Mouse (Mus musculus) bone marrow, adult 2 months (tissue): ENCODE results near the gene Syt16. TPM values are rescaled to one million over a fixed set of nuclear protein-coding genes. Genes with fewer than 3 reads are reported as not detected.
A peak's percentile ranks its signal among the peaks of the same experiment; 100 is the strongest.

Experiments
- H3K27ac ChIP-seq: fragments of 200-500 bp; 2 replicates; pipeline ENCODE4 v1.5.1; 2012; ENCODE audit warnings: low read depth, mild to moderate bottlenecking, control low read depth, inconsistent platforms, low read length; ENCODE audit not compliant: control insufficient read depth, poor library complexity, insufficient read depth
- H3K4me1 ChIP-seq: fragments of 200-500 bp; 2 replicates; pipeline ENCODE4 v1.6.1; 2011; ENCODE audit warnings: low read length; ENCODE audit not compliant: control insufficient read depth, insufficient read depth
- H3K4me3 ChIP-seq: fragments of 200-500 bp; replicated peaks from 2 replicates; pipeline ENCODE3; 2011; ENCODE audit warnings: mild to moderate bottlenecking, low read depth, low read length, control low read depth; ENCODE audit not compliant: control insufficient read depth
- CTCF ChIP-seq: fragments of 200-500 bp; IDR thresholded peaks from 2 replicates; pipeline ENCODE4 v1.5.1; 2011; ENCODE audit warnings: low read length, control low read depth; ENCODE audit not compliant: control insufficient read depth, insufficient read depth
- POLR2A ChIP-seq: fragments of 200-500 bp; IDR thresholded peaks from 2 replicates; pipeline ENCODE4 v1.6.1; 2011; ENCODE audit warnings: low read depth, mild to moderate bottlenecking, control low read depth, low read length, borderline replicate concordance; ENCODE audit not compliant: control insufficient read depth
- WGBS: fragments of 180-500 bp; shearing (Covaris S2); methylation state at CpG from one replicate; pipeline ENCODE4 v1.1.7; 2018; 5-methylcytosine and 5-hydroxymethylcytosine counted together
- polyA plus RNA-seq: library from polyadenylated mRNA; stranded (reverse); fragments of >200 nt; gene quantifications from 2 replicates; pipeline ENCODE4 v1.2.4, GENCODE M21; 2011; ENCODE audit warnings: low replicate concordance; ENCODE audit not compliant: missing spikeins, insufficient read depth, insufficient read length

Syt16 gene
- not detected in 2 replicates for polyA plus RNA-seq

- H3K27ac ChIP-seq = no peak within 1 kb of the TSS
- TF ChIP-seq CTCF (no peak), POLR2A (no peak)
- WGBS = 4% methylated on average over 61 of the region's 67 CpGs
- no peaks in the 10 kb centered on the region for H3K4me1 ChIP-seq
- H3K4me3 ChIP-seq = no peak within 1 kb of the TSS
Measured at GRCm38 (mm10) chr12:73997297-73998127, at the start of gene Syt16. TSS of gene Syt16 (plus strand) at chr12:73997661.

DNA sequence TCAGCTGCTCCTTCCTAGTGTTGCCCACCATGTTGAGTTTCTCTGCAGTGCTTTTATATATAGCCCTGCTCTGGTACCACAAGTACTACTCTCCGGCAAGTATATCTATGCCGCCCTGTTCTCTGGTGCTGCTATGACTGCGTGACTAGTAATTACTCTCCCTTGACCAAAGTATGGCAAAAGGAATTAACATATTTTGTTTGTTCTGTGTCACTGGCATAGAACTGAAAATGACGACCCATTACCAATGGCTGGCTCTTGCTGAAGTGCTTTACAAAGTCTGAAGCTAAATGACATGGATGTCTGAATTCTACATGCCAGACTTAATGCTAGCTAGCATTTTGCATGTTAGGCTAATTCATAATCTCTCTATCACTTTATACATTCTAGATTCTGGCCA, 49.0 kb upstream of the Syt16 start:
- Histone ChIP-seq H3K27ac (no peak overlapping the region), H3K4me3 (no peak overlapping the region), H3K4me1 (no peaks in the 10 kb centered on the region; the same call in 1 of the 2 replicates)
- TF ChIP-seq CTCF (no peak), POLR2A (no peak)
- 92% methylated on average over 4 of the region's 4 CpGs for WGBS

GRCm38 (mm10) chr12:73949318-73950058, 48.0 kb upstream of the Syt16 start:
- H3K4me3 ChIP-seq = no peak overlapping the region
- WGBS = 13% methylated on average over 46 of the region's 46 CpGs
- no peak for TF ChIP-seq CTCF
- TF ChIP-seq POLR2A = no peak
- no peak overlapping the region; the same call in 1 of the 2 replicates for H3K27ac ChIP-seq
- H3K4me1 ChIP-seq = no peaks in the 10 kb centered on the region; the same call in 1 of the 2 replicates

- Histone ChIP-seq H3K4me3 (peak overlapping the region; percentile 11), H3K4me1 (no peaks in the 10 kb centered on the region; the same call in 1 of the 2 replicates), H3K27ac (no peak overlapping the region)
- 16% methylated on average over 15 of the region's 15 CpGs for WGBS
- TF ChIP-seq POLR2A = no peak
- no peak for TF ChIP-seq CTCF
Measured at GRCm38 (mm10) chr12:73952879-73953278, 44.6 kb upstream of the Syt16 start.

- WGBS = 35% methylated on average over 14 of the region's 14 CpGs
- Histone ChIP-seq H3K4me1 (no peaks in the 10 kb centered on the region; the same call in 1 of the 2 replicates), H3K4me3 (no peak overlapping the region), H3K27ac (no peak overlapping the region)
- TF ChIP-seq CTCF (no peak), POLR2A (no peak)
Measured at GRCm38 (mm10) chr12:73953420-73954186, 43.9 kb upstream of the Syt16 start.

GRCm38 (mm10) chr12:73954785-73955184, 42.7 kb upstream of the Syt16 start:
- H3K4me1 ChIP-seq = no peaks in the 10 kb centered on the region; the same call in 1 of the 2 replicates
- H3K27ac ChIP-seq = no peak overlapping the region
- 35% methylated on average over 5 of the region's 5 CpGs for WGBS
- no peak overlapping the region for H3K4me3 ChIP-seq
- no peak for TF ChIP-seq POLR2A
- TF ChIP-seq CTCF = no peak

DNA sequence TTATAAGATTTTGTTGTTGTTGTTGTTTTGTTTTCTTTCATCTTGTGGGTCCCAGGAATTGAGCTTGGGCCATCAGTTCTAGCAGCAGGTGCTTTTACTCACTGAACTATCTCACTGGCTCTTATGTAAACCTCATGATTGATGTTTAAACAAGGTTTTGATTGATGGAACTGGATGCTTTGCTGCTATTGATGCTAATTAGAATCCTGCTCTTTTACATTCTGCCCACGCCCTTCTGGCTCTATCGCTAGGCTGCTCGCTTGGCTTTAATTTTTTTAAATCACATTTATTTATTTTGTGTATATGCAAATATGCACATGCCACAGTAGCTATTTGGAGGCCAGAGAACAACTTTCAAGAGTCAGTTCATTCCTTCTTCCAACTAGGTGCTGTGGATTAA, 39.8 kb upstream of the Syt16 start:
- TF ChIP-seq CTCF (no peak), POLR2A (no peak)
- H3K4me3 ChIP-seq = no peak overlapping the region
- 92% methylated on average over 3 of the region's 3 CpGs for WGBS

More for the DNA sequence above, 39.8 kb upstream of the Syt16 start:
- Histone ChIP-seq H3K27ac (no peak overlapping the region), H3K4me1 (no peaks in the 10 kb centered on the region; the same call in 1 of the 2 replicates)
